Mouse (Mus musculus) intestine, embryonic 16.5 days (tissue): Measurements from ENCODE around the gene Ypel5. TPM values are rescaled to one million over a fixed set of nuclear protein-coding genes. Genes with fewer than 3 reads are reported as not detected.
A peak's percentile ranks its signal among the peaks of the same experiment; 100 is the strongest.

Source experiments
- ATAC-seq: fragments of 200-750 bp; cut with Nextera tagmentation; 2 replicates; pipeline ENCODE4 v1.8.0; 2017; ENCODE audit warnings: moderate TSS enrichment, moderate library complexity
- H3K27ac ChIP-seq: fragments of 300-500 bp; sonication (generic); 2 replicates; pipeline ENCODE4 v1.5.1; 2014; ENCODE audit warnings: mild to moderate bottlenecking, low read length
- H3K27me3 ChIP-seq: fragments of 300-500 bp; sonication (generic); replicated peaks from 2 replicates; pipeline ENCODE4 v1.6.1; 2014; ENCODE audit warnings: low read length, control low read depth, mixed read lengths; ENCODE audit not compliant: control insufficient read depth, insufficient read depth
- H3K36me3 ChIP-seq: fragments of 300-500 bp; sonication (generic); 2 replicates; pipeline ENCODE4 v1.6.1; 2014; ENCODE audit warnings: low read length, control low read depth; ENCODE audit not compliant: control insufficient read depth, insufficient read depth
- H3K4me1 ChIP-seq: fragments of 300-500 bp; sonication (generic); 2 replicates; pipeline ENCODE4 v1.6.1; 2014; ENCODE audit warnings: low read length, control low read depth, mixed read lengths; ENCODE audit not compliant: control insufficient read depth, insufficient read depth
- H3K4me2 ChIP-seq: fragments of 300-500 bp; sonication (generic); 2 replicates; pipeline ENCODE4 v1.6.1; 2014; ENCODE audit warnings: low read depth, low read length, control low read depth
- H3K4me3 ChIP-seq: fragments of 300-500 bp; sonication (generic); 2 replicates; pipeline ENCODE4 v1.5.1; 2014; ENCODE audit warnings: mild to moderate bottlenecking, low read length
- H3K9ac ChIP-seq: fragments of 300-500 bp; sonication (generic); 2 replicates; pipeline ENCODE4 v1.6.1; 2014; ENCODE audit warnings: low read depth, low read length
- H3K9me3 ChIP-seq: fragments of 300-500 bp; sonication (generic); 2 replicates; pipeline ENCODE4 v1.6.1; 2016; ENCODE audit warnings: low read length, control low read depth; ENCODE audit not compliant: control insufficient read depth
- WGBS: fragments of 180-500 bp; shearing (Covaris S2); extraction: QIAGEN DNeasy Blood & Tissue Kit; methylation state at CpG from one replicate; pipeline ENCODE4 v1.1.7; 2014; 5-methylcytosine and 5-hydroxymethylcytosine counted together
- polyA plus RNA-seq: library from polyadenylated mRNA; unstranded; fragments of >200 nt; fragmentation: Nextera tagmentation; extraction: Ambion mirVana; gene quantifications from 2 replicates; pipeline ENCODE4 v1.2.1, GENCODE M21; 2015

Gene Ypel5
- 37.4 and 43.2 TPM in 2 replicates for polyA plus RNA-seq

DNA sequence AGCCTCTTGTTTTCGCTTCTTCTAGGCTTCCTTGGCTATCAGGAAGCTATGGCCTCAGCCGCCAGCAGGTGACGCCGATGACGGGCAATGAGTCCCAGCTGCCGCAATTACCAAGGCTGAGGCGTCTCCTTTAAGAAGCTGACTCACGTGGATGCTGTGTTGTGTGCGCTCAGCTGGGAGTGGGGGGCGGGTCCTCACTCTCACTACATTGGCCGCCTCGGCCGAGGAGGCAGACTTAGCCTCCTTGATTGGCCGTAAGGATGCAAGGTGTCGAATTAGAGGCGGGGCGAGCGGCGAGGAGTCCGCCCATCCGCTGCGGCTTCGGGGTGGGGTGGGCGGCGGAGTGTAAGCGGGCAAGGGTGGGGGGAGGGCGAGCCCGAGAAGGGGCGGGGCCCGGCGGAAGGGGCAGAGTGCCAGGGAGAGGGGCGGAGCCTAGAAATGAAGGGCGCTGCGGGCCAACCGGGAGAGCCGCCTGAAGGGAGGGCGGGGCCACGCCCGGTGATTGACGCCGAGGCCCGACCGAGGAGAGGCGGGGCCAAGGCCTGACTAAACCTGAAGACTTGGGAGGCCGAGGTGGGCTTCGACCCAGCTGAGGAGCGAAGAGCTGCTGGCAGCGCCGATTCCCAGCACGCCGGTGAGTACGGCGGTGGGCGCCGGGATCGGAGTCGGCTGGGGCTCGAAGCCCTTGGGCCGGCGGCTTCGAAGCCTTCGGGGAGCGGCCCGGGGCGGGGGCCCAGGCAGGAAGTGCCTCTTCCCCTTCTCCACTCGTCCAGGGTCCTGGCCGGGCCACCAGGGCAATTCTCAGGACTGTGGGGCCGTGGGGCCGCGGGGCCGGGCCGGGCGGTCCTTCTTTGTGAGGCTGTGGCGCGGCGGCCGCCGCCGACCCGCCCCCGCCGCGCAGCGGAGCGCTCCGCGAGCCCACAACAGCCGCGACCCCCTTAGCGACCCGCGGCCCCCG lies at the start of gene Ypel5:
Gene Ypel5 (plus strand): TSS at position 296 of the 958 bp plus-strand sequence.
- Histone ChIP-seq H3K4me1 (peaks cover 5% of the 10 kb centered on the region; the same call in 1 of the 2 replicates), H3K36me3 (no peaks in the 10 kb centered on the region), H3K27ac (peak within 1 kb of the TSS; percentile 98), H3K27me3 (no peaks in the 10 kb centered on the region), H3K4me2 (peak within 1 kb of the TSS; percentile 73), H3K4me3 (peak within 1 kb of the TSS; percentile 98), H3K9me3 (no peaks in the 10 kb centered on the region), H3K9ac (peak within 1 kb of the TSS; percentile 97)
- peak; percentile 98 for ATAC-seq
- WGBS = under 1% methylated on average over 73 of the region's 93 CpGs

DNA sequence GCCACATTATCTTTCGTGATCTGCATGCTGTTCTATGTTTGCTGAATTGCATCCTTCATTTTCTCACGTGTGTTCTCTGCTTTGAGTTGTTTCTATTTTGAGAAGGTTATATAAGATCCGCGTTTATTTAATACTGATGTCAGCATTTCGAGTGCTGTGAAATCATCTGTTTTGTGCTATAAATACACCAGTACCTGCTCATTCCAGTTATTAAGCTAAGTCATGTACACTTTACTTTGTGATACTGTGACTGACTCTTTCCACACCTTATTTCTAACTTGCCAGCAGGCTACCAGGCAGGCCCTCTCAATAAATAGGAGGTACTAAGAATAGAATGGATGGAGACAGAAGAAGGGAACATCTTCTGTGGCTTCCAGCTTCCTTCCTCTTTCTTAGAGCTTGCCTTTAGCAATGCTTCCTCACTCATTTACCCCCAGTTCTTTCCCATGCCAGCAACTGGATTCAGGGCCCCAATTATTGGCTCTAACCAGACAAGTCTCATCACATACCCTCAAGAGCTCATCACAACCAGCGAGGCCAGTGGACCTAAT lies 48.3 kb upstream of the Ypel5 start:
- H3K4me2 ChIP-seq = no peak overlapping the region
- no peak overlapping the region for H3K27ac ChIP-seq
- H3K4me3 ChIP-seq = no peak overlapping the region
- WGBS = 70% methylated on average over 6 of the region's 6 CpGs
- no peaks in the 10 kb centered on the region for H3K36me3 ChIP-seq
- H3K4me1 ChIP-seq = no peaks in the 10 kb centered on the region
- no peak for ATAC-seq
- no peak overlapping the region for H3K9ac ChIP-seq
- no peaks in the 10 kb centered on the region for H3K27me3 ChIP-seq
- no peaks in the 10 kb centered on the region for H3K9me3 ChIP-seq

DNA sequence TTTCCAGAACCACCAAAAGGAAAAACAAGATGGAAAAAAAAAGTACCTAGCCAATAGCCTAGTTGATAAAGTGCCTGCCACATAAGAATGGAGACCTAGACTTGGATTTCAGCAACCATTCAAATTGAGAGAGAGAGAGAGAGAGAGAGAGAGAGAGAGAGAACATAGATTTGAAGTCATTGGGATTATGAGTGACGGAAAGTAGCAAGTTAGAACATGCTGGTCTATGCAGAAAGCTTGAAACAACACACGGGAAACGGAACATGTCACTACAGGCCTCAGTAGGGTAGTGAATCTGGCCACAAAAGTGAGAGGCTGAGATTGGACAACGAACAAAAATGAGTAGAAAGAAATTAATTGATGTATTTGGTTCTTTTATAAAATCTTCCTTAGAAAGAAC lies 43.0 kb upstream of the Ypel5 start:
- no peak overlapping the region for H3K4me3 ChIP-seq
- H3K9me3 ChIP-seq = no peaks in the 10 kb centered on the region
- peaks cover 9% of the 10 kb centered on the region for H3K4me1 ChIP-seq
- 92% methylated on average over 4 of the region's 4 CpGs for WGBS
- no peak overlapping the region for H3K4me2 ChIP-seq
- no peak for ATAC-seq
- H3K36me3 ChIP-seq = no peaks in the 10 kb centered on the region
- no peak overlapping the region for H3K27ac ChIP-seq
- H3K27me3 ChIP-seq = no peaks in the 10 kb centered on the region
- H3K9ac ChIP-seq = no peak overlapping the region

DNA sequence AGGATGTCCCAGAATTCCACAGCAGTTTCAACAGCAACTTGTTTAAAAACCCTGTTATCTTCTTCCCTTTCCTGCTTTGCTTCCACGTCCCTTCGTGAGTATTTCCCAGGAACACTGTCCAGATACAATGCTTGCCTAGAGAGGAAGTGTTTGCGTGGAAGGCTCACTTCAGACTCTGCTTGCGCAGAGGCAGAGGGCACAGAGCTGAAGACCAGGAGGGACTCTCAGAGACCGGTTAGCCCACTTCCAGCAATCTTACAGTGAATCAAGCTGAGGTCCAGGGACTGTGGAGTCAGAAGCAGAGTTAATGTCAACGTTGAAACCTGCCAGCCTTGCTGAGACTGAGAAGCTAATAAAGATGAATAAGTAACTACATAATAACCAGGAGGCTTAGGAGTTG lies 41.6 kb upstream of the Ypel5 start:
- peak; percentile 62 for ATAC-seq
- Histone ChIP-seq H3K27ac (peak overlapping the region; percentile 18; the same call in 1 of the 2 replicates), H3K4me3 (no peak overlapping the region), H3K9ac (0 out of 2 replicates have a peak overlapping the region, but pooled peaks have one; percentile 43), H3K4me2 (no peak overlapping the region), H3K9me3 (no peaks in the 10 kb centered on the region), H3K27me3 (no peaks in the 10 kb centered on the region), H3K4me1 (peaks cover 9% of the 10 kb centered on the region), H3K36me3 (no peaks in the 10 kb centered on the region)
- WGBS = 28% methylated on average over 6 of the region's 6 CpGs

DNA sequence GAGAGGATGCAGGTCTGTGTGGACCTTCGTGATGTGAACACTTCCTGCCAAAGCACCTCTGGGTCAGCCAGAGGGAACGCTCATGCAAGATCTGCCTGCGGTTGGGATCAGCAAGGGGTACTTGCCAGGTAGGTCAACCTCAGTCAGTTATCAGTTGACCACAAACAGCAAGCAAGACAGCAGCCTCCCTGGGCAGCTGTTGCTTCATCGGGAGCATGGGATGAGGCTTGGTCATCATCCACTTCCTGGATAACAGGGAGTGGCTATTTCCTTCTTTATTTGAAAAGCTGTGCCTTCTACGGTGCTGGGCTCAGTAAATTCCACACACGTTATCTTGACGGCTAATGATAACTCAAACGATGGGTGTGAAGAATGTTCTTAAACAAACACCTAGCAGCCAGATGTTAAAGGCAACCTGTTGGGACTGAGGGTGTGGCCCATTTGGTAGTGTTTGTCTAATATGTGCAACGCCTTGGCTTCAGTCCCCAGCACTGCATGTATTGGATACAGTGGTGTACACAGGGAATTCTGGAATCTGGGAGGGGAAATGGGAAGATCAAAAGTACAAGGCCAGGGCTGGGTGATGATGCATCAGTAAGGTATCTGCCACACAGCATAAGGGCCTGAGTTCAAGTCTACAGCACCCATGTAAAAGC lies 40.7 kb upstream of the Ypel5 start:
- 0 out of 2 replicates have a peak overlapping the region, but pooled peaks have one; percentile 16 for H3K27ac ChIP-seq
- no peaks in the 10 kb centered on the region for H3K27me3 ChIP-seq
- ATAC-seq = peak; percentile 76
- no peaks in the 10 kb centered on the region for H3K36me3 ChIP-seq
- WGBS = 39% methylated on average over 9 of the region's 9 CpGs
- no peak overlapping the region for H3K4me3 ChIP-seq
- no peak overlapping the region for H3K9ac ChIP-seq
- H3K4me1 ChIP-seq = peaks cover 9% of the 10 kb centered on the region
- H3K9me3 ChIP-seq = no peaks in the 10 kb centered on the region
- no peak overlapping the region for H3K4me2 ChIP-seq

DNA sequence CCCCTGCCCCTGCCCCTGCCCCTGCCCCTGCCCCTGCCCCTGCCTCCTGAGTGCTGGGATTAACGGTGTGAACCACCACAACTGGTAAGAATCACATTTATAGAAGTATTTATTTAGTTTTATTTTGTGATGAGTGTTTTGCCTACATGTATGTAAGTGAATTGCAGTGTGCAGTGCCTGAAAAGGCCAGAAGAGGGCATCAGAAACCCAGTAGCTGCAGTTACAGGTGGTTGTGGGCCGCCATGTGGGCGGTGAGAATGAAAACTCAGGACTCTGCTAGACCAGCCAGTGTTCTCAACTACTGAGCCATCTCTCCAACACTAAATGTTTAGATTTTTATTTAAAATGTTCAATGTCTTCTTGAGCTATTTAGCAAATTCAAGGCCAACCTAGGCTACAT lies 39.7 kb upstream of the Ypel5 start:
- H3K27ac ChIP-seq = no peak overlapping the region
- H3K9ac ChIP-seq = no peak overlapping the region
- H3K4me2 ChIP-seq = no peak overlapping the region
- WGBS = 95% methylated on average over 3 of the region's 3 CpGs
- no peaks in the 10 kb centered on the region for H3K27me3 ChIP-seq
- H3K4me3 ChIP-seq = no peak overlapping the region
- H3K36me3 ChIP-seq = no peaks in the 10 kb centered on the region
- no peaks in the 10 kb centered on the region for H3K9me3 ChIP-seq
- no peak for ATAC-seq
- H3K4me1 ChIP-seq = peaks cover 9% of the 10 kb centered on the region

DNA sequence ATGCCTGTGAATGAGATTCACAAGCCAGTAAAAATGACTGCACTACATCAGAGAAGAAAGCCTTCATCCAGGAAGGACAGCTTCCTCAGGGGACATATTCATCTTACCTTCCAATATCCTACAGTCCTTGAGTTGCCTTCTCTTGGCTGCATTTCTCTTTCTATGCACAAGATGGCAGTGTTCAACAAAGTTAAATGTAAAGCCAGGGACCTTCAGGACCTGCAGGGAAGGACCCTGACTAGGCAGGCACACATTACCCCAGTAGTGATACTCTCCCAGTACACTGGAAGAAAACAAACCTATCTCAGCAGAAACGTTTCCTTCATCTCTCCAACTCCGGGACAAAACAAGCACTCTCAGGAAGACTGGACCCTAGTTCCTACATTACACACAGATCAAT lies 38.4 kb upstream of the Ypel5 start:
- Histone ChIP-seq H3K36me3 (no peaks in the 10 kb centered on the region), H3K9ac (no peak overlapping the region), H3K27ac (no peak overlapping the region), H3K4me1 (peaks cover 9% of the 10 kb centered on the region), H3K4me2 (no peak overlapping the region), H3K4me3 (no peak overlapping the region), H3K27me3 (no peaks in the 10 kb centered on the region), H3K9me3 (no peaks in the 10 kb centered on the region)
- WGBS = 26% methylated on average over 2 of the region's 2 CpGs
- peak; percentile 36; the same call in 1 of the 2 replicates for ATAC-seq

DNA sequence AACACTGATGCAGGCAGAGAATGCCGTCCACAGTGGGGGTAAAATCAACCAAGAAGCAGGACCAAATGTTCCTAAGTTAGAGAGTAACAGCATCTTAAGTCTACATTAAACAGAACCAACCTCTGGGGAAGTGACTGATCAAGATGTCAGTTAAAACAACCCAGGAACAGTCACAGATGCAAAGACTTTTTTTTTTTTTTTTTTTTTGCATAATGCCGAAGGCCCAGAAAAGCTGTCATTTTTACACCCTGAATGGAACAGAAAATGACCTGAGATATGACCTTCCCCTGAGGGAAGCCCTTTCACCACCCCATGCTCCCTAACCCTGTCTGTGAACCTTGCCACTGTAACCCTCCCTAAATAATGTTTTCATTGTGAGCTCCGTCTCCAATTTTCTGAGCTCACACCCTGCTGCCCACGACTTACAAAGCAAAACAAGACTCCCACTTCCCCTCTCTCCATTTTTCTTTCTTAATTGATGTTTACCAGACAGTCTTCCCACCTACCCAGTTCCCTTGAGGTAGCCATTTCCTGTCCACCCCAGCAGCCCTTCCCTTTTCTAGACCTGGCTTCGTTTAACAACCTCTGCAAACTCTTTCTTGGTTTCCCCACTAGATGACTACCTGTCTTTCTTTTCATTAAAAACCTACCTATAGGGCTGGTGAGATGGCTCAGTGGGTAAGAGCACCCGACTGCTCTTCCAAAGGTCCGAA lies 26.2 kb upstream of the Ypel5 start:
- no peak for ATAC-seq
- Histone ChIP-seq H3K9ac (no peak overlapping the region), H3K27ac (no peak overlapping the region), H3K4me2 (no peak overlapping the region), H3K4me1 (no peaks in the 10 kb centered on the region), H3K36me3 (no peaks in the 10 kb centered on the region), H3K27me3 (no peaks in the 10 kb centered on the region), H3K9me3 (no peaks in the 10 kb centered on the region), H3K4me3 (no peak overlapping the region)
- 57% methylated on average over 7 of the region's 7 CpGs for WGBS
